Mouse (Mus musculus) erythroblast, embryonic 14.5 days (primary cell): ENCODE data around the gene Olfr1019. TPM values are rescaled to one million over a fixed set of nuclear protein-coding genes. Genes with fewer than 3 reads are reported as not detected.

Experiments used
- H3K27me3 ChIP-seq: 2 replicates; pipeline ENCODE4 v1.6.1; 2012; ENCODE audit warnings: inconsistent platforms; ENCODE audit not compliant: control insufficient read depth
- H3K36me3 ChIP-seq: 2 replicates; pipeline ENCODE4 v1.6.1; 2012; ENCODE audit warnings: mild to moderate bottlenecking, inconsistent platforms; ENCODE audit not compliant: control insufficient read depth
- H3K4me1 ChIP-seq: 2 replicates; pipeline ENCODE4 v1.6.1; 2012; ENCODE audit warnings: inconsistent platforms; ENCODE audit not compliant: control insufficient read depth
- H3K4me3 ChIP-seq: replicated peaks from 2 replicates; pipeline ENCODE3; 2012; ENCODE audit warnings: moderate library complexity, mild to moderate bottlenecking, inconsistent platforms
- H3K9me3 ChIP-seq: 2 replicates; pipeline ENCODE4 v1.6.1; 2012; ENCODE audit warnings: low read length, inconsistent platforms, mixed read lengths; ENCODE audit not compliant: control insufficient read depth
- GATA1 ChIP-seq: IDR thresholded peaks from 2 replicates; pipeline ENCODE4 v1.6.1; 2012; ENCODE audit warnings: low read length, inconsistent platforms, mixed read lengths
- TAL1 ChIP-seq: IDR thresholded peaks from 3 replicates; pipeline ENCODE4 v1.6.1; 2012; ENCODE audit warnings: low read length, inconsistent platforms, mixed read lengths
- polyA plus RNA-seq: library from polyadenylated mRNA; stranded (reverse); fragments of >175 nt; gene quantifications from 2 replicates; pipeline ENCODE4 v1.2.3, GENCODE M21; 2012

Olfr1019 gene
- 0.01 TPM in 1 of 2 replicates, not detected in the other for polyA plus RNA-seq

GRCm38 (mm10) chr2:85845383-85845782 is at the start of gene Olfr1019:
TSS of gene Olfr1019 (minus strand) at chr2:85845483.
- TF ChIP-seq GATA1 = no peak
- no peak for TF ChIP-seq TAL1
- Histone ChIP-seq H3K36me3 (no peaks in the 10 kb centered on the region), H3K9me3 (0 out of 2 replicates have a peak, but pooled peaks cover 2% of the 10 kb centered on the region), H3K4me1 (no peaks in the 10 kb centered on the region), H3K27me3 (no peaks in the 10 kb centered on the region), H3K4me3 (no peak within 1 kb of the TSS)

GRCm38 (mm10) chr2:85885340-85885739 is 40.1 kb upstream of the Olfr1019 start, which contains the start of gene Olfr1023:
TSS of gene Olfr1023 (plus strand) at chr2:85885640.
- H3K4me3 ChIP-seq = no peak within 1 kb of the TSS
- no peak for TF ChIP-seq TAL1
- TF ChIP-seq GATA1 = no peak
- no peaks in the 10 kb centered on the region for H3K4me1 ChIP-seq
- no peaks in the 10 kb centered on the region for H3K27me3 ChIP-seq
- H3K36me3 ChIP-seq = no peaks in the 10 kb centered on the region
- no peaks in the 10 kb centered on the region for H3K9me3 ChIP-seq

- Histone ChIP-seq H3K9me3 (no peaks in the 10 kb centered on the region), H3K27me3 (no peaks in the 10 kb centered on the region), H3K4me1 (no peaks in the 10 kb centered on the region), H3K4me3 (no peak within 1 kb of the TSS), H3K36me3 (no peaks in the 10 kb centered on the region)
- TF ChIP-seq GATA1 = no peak
- TF ChIP-seq TAL1 = no peak
Measured at GRCm38 (mm10) chr2:85868294-85868693, 23.0 kb upstream of the Olfr1019 start, which contains the start of gene Olfr1022. TSS of gene Olfr1022 (plus strand) at chr2:85868594.

GRCm38 (mm10) chr2:85846730-85847129 is 1.4 kb upstream of the Olfr1019 start, which contains the start of gene Olfr1020:
TSS of gene Olfr1020 (plus strand) at chr2:85847030.
- H3K4me1 ChIP-seq = no peaks in the 10 kb centered on the region
- no peak within 1 kb of the TSS for H3K4me3 ChIP-seq
- H3K27me3 ChIP-seq = no peaks in the 10 kb centered on the region
- TF ChIP-seq TAL1 = no peak
- H3K36me3 ChIP-seq = no peaks in the 10 kb centered on the region
- H3K9me3 ChIP-seq = peaks cover 2% of the 10 kb centered on the region; the same call in 1 of the 2 replicates

GRCm38 (mm10) chr2:85818179-85818578 is 27.1 kb downstream of the Olfr1019 start, which contains the start of gene Olfr1018:
TSS of gene Olfr1018 (plus strand) at chr2:85818479.
- Histone ChIP-seq H3K27me3 (no peaks in the 10 kb centered on the region), H3K4me3 (no peak within 1 kb of the TSS), H3K36me3 (no peaks in the 10 kb centered on the region), H3K4me1 (no peaks in the 10 kb centered on the region), H3K9me3 (no peaks in the 10 kb centered on the region; the same call in 1 of the 2 replicates)
- TF ChIP-seq TAL1 (no peak), GATA1 (no peak)

GRCm38 (mm10) chr2:85804501-85804900 is 40.8 kb downstream of the Olfr1019 start:
- no peaks in the 10 kb centered on the region for H3K36me3 ChIP-seq
- TF ChIP-seq GATA1 = no peak
- TF ChIP-seq TAL1 = no peak
- H3K4me1 ChIP-seq = no peaks in the 10 kb centered on the region
- no peak overlapping the region for H3K4me3 ChIP-seq
- H3K9me3 ChIP-seq = no peaks in the 10 kb centered on the region
- H3K27me3 ChIP-seq = no peaks in the 10 kb centered on the region

- Histone ChIP-seq H3K4me3 (no peak within 1 kb of the TSS), H3K27me3 (no peaks in the 10 kb centered on the region), H3K4me1 (no peaks in the 10 kb centered on the region), H3K36me3 (no peaks in the 10 kb centered on the region), H3K9me3 (no peaks in the 10 kb centered on the region)
- TF ChIP-seq TAL1 (no peak), GATA1 (no peak)
Measured at GRCm38 (mm10) chr2:85802444-85802843, 42.8 kb downstream of the Olfr1019 start, which contains the start of gene Olfr1016. TSS of gene Olfr1016 (minus strand) at chr2:85802544.

GRCm38 (mm10) chr2:85792331-85792730 is 53.0 kb downstream of the Olfr1019 start:
- Histone ChIP-seq H3K27me3 (no peaks in the 10 kb centered on the region), H3K9me3 (no peaks in the 10 kb centered on the region), H3K4me1 (no peaks in the 10 kb centered on the region), H3K4me3 (no peak overlapping the region), H3K36me3 (no peaks in the 10 kb centered on the region)
- no peak for TF ChIP-seq GATA1
- no peak for TF ChIP-seq TAL1

Other genes with a start within 250 kb of the Olfr1019 start
- gene Olfr1000, start 233.6 kb downstream of the Olfr1019 start, polyA plus RNA-seq = not detected in 2 replicates
- not detected in 2 replicates for gene Olfr1002, start 194.8 kb downstream of the Olfr1019 start, polyA plus RNA-seq
- not detected in 2 replicates for gene Olfr154, start 181.0 kb downstream of the Olfr1019 start, polyA plus RNA-seq
- not detected in 2 replicates for gene Olfr1006, start 166.7 kb downstream of the Olfr1019 start, polyA plus RNA-seq
- gene Olfr1008, start 156.1 kb downstream of the Olfr1019 start, polyA plus RNA-seq = not detected in 2 replicates
- not detected in 2 replicates for gene Olfr1009, start 130.1 kb downstream of the Olfr1019 start, polyA plus RNA-seq
- not detected in 2 replicates for gene Olfr1012, start 82.7 kb downstream of the Olfr1019 start, polyA plus RNA-seq
- not detected in 2 replicates for gene Olfr1013, start 78.4 kb downstream of the Olfr1019 start, polyA plus RNA-seq
- gene Olfr1014, start 72.8 kb downstream of the Olfr1019 start, polyA plus RNA-seq = not detected in 2 replicates
- not detected in 2 replicates for gene Olfr1015, start 63.5 kb downstream of the Olfr1019 start, polyA plus RNA-seq
- not detected in 2 replicates for gene Olfr1016, start 42.9 kb downstream of the Olfr1019 start, polyA plus RNA-seq
- not detected in 2 replicates for gene Olfr1018, start 27.0 kb downstream of the Olfr1019 start, polyA plus RNA-seq
- not detected in 2 replicates for gene Olfr1020, start 1.5 kb upstream of the Olfr1019 start, polyA plus RNA-seq
- gene Olfr1022, start 23.1 kb upstream of the Olfr1019 start, polyA plus RNA-seq = not detected in 2 replicates
- gene Olfr1023, start 40.2 kb upstream of the Olfr1019 start, polyA plus RNA-seq = not detected in 2 replicates
- not detected in 2 replicates for gene Olfr1024, start 59.6 kb upstream of the Olfr1019 start, polyA plus RNA-seq
- gene Olfr1025-ps1, start 69.7 kb upstream of the Olfr1019 start, polyA plus RNA-seq = not detected in 2 replicates
- not detected in 2 replicates for gene Olfr1026, start 76.1 kb upstream of the Olfr1019 start, polyA plus RNA-seq
- not detected in 2 replicates for gene Olfr1028, start 105.0 kb upstream of the Olfr1019 start, polyA plus RNA-seq
- gene Olfr1029, start 128.4 kb upstream of the Olfr1019 start, polyA plus RNA-seq = not detected in 2 replicates
- gene Olfr1030, start 133.8 kb upstream of the Olfr1019 start, polyA plus RNA-seq = 0.01 TPM in 1 of 2 replicates, not detected in the other
- gene Olfr1031, start 144.8 kb upstream of the Olfr1019 start, polyA plus RNA-seq = not detected in 2 replicates
- not detected in 2 replicates for gene Olfr1032, start 160.1 kb upstream of the Olfr1019 start, polyA plus RNA-seq
- gene Olfr1033, start 175.2 kb upstream of the Olfr1019 start, polyA plus RNA-seq = not detected in 2 replicates
- not detected in 2 replicates for gene Olfr1034, start 200.4 kb upstream of the Olfr1019 start, polyA plus RNA-seq
- not detected in 2 replicates for gene Olfr1036, start 228.5 kb upstream of the Olfr1019 start, polyA plus RNA-seq
- gene Olfr1037, start 241.9 kb upstream of the Olfr1019 start, polyA plus RNA-seq = not detected in 2 replicates